ENCODE assay signal across 18 mouse cellular contexts in genomic region chr14:25483285-25483684, GRCm38 (mm10). TPM values are rescaled to one million over a fixed set of nuclear protein-coding genes. Genes with fewer than 3 reads are reported as not detected.
A peak's percentile ranks its signal among the peaks of the same experiment; 100 is the strongest.
DNase-seq lines count a peak whose midpoint lies in the region; ATAC-seq and TF ChIP-seq lines count a peak whose summit lies in the region.
"Had no signal": no experiment of that assay in that cellular context is flagged by ENCODE, and none has a peak within 500 bp of the region (broad histone marks: within the 10 kb centered on the region; RNA-seq: fewer than 3 reads in every experiment).

No protein-coding gene starts in this region.

- no peaks in the 10 kb centered on the region for H3K27me3 ChIP-seq in heart, embryonic 12.5 days (replicated peaks)
- no peaks in the 10 kb centered on the region for H3K27me3 ChIP-seq in kidney, postnatal 0 days (ENCODE audit: insufficient read depth, low read length)
- no peaks in the 10 kb centered on the region for H3K27me3 ChIP-seq in liver, embryonic 13.5 days
- H3K27me3 ChIP-seq: embryonic facial prominence, embryonic 15.5 days; forebrain, embryonic 15.5 days; stomach, embryonic 15.5 days had no signal

- H3K36me3 ChIP-seq in heart, embryonic 12.5 days = peaks cover 1% of the 10 kb centered on the region; the same call in 1 of the 2 replicates
- no peaks in the 10 kb centered on the region for H3K36me3 ChIP-seq in kidney, postnatal 0 days (ENCODE audit: insufficient read depth, low read length)
- no peaks in the 10 kb centered on the region for H3K36me3 ChIP-seq in liver, embryonic 13.5 days
- H3K36me3 ChIP-seq: embryonic facial prominence, embryonic 15.5 days; forebrain, embryonic 15.5 days; G1E; stomach, embryonic 15.5 days had no signal

- no peak overlapping the region for H3K4me2 ChIP-seq in heart, embryonic 12.5 days
- H3K4me2 ChIP-seq in kidney, postnatal 0 days (ENCODE audit: low read length) = no peak overlapping the region
- peak overlapping the region; percentile 80 for H3K4me2 ChIP-seq in liver, embryonic 13.5 days
- H3K4me2 ChIP-seq: embryonic facial prominence, embryonic 15.5 days; forebrain, embryonic 15.5 days; midbrain, embryonic 11.5 days; stomach, embryonic 15.5 days had no signal

- peaks cover 99% of the 10 kb centered on the region for H3K4me1 ChIP-seq in heart, embryonic 12.5 days (replicated peaks)
- H3K4me1 ChIP-seq in kidney, postnatal 0 days (replicated peaks; ENCODE audit: insufficient read depth, low read length) = peaks cover 76% of the 10 kb centered on the region
- H3K4me1 ChIP-seq in liver, embryonic 13.5 days (replicated peaks) = peaks cover 100% of the 10 kb centered on the region

- DNase-seq in heart, adult 9 months (ENCODE audit: low spot score in 2 of 2) = no peak
- DNase-seq in kidney, postnatal 0 days (ENCODE audit: low spot score) = no peak
- no peak for DNase-seq in kidney, postnatal 10 days
- peak; percentile 38 to 49 for DNase-seq in B cell, adult 2 months
- no peak for DNase-seq in liver, embryonic 13.5 days
- no peak for DNase-seq in urinary bladder, postnatal 36 days (ENCODE audit: low spot score in 2 of 2)
- no peak for DNase-seq in right cerebral cortex, adult 2 months (ENCODE audit: low spot score in 2 of 2)
- DNase-seq: cerebellum, adult 2 months; heart, postnatal 14 days; kidney, adult 8-10 months; lung, postnatal 14 days; right cerebral cortex, postnatal 25 days had no signal

- no peak overlapping the region for H3K4me3 ChIP-seq in heart, embryonic 12.5 days
- no peak overlapping the region for H3K4me3 ChIP-seq in kidney, postnatal 0 days (replicated peaks; ENCODE audit: low read depth, low read length)
- H3K4me3 ChIP-seq in liver, embryonic 13.5 days (replicated peaks) = peak overlapping the region; percentile 13
- H3K4me3 ChIP-seq: embryonic facial prominence, embryonic 15.5 days; forebrain, embryonic 15.5 days; stomach, embryonic 15.5 days had no signal

- 75% methylated on average over 2 of the region's 2 CpGs for WGBS in heart, embryonic 12.5 days
- WGBS in kidney, postnatal 0 days = 78% methylated on average over 2 of the region's 2 CpGs
- 62% methylated on average over 2 of the region's 2 CpGs for WGBS in liver, embryonic 13.5 days (ENCODE audit: insufficient replicate concordance)

- H3K9me3 ChIP-seq in heart, embryonic 12.5 days (replicated peaks) = no peaks in the 10 kb centered on the region
- H3K9me3 ChIP-seq in kidney, postnatal 0 days (replicated peaks; ENCODE audit: low read length) = no peaks in the 10 kb centered on the region
- no peaks in the 10 kb centered on the region for H3K9me3 ChIP-seq in liver, embryonic 13.5 days (replicated peaks)
- H3K9me3 ChIP-seq: embryonic facial prominence, embryonic 15.5 days; forebrain, embryonic 15.5 days; stomach, embryonic 15.5 days had no signal

- peak overlapping the region; percentile 61 for H3K27ac ChIP-seq in heart, embryonic 12.5 days (ENCODE audit: poor library complexity, severe bottlenecking)
- H3K27ac ChIP-seq in kidney, postnatal 0 days = peak overlapping the region; percentile 54; the same call in 1 of the 2 replicates
- peak overlapping the region; percentile 65 for H3K27ac ChIP-seq in liver, embryonic 13.5 days
- H3K27ac ChIP-seq: embryonic facial prominence, embryonic 15.5 days; forebrain, embryonic 15.5 days had no signal

- ATAC-seq in heart, embryonic 12.5 days (ENCODE audit: insufficient number of reproducible peaks, low FRiP score) = no peak
- no peak for ATAC-seq in kidney, postnatal 0 days (replicated peaks; ENCODE audit: low FRiP score, low read depth)
- no peak for ATAC-seq in liver, embryonic 13.5 days (ENCODE audit: low read depth)
- ATAC-seq: forebrain, embryonic 15.5 days had no signal

- H3K9ac ChIP-seq in heart, embryonic 12.5 days = no peak overlapping the region
- no peak overlapping the region for H3K9ac ChIP-seq in kidney, postnatal 0 days (ENCODE audit: low read depth, low read length)
- peak overlapping the region; percentile 18 for H3K9ac ChIP-seq in liver, embryonic 13.5 days
- H3K9ac ChIP-seq: embryonic facial prominence, embryonic 15.5 days; forebrain, embryonic 15.5 days; stomach, embryonic 15.5 days had no signal

- no peak for TF ChIP-seq CTCF in kidney, postnatal 0 days (IDR thresholded peaks at IDR 0.05; ENCODE audit: low read depth)

RNA-seq across cellular contexts. Expression of gene Zmiz1, which starts 24.3 kb away (rescaled TPM):
- polyA plus RNA-seq in heart, embryonic 12.5 days (2016; fragmentation: Nextera tagmentation; extraction: Ambion mirVana) = 34.2 and 41.4 TPM in 2 replicates
- polyA plus RNA-seq in kidney, postnatal 0 days (2015; fragmentation: Nextera tagmentation; extraction: Ambion mirVana) = 25.0 and 26.6 TPM in 2 replicates
- 4.5 TPM in 2 replicates for polyA plus RNA-seq in liver, embryonic 13.5 days (2015; fragmentation: Nextera tagmentation; extraction: Ambion mirVana)

Comparison
In these comparisons a context has a peak if more than half of its experiments do, and no peak if none do; other contexts are left out.
1. DNase-seq: peak in B cell, adult 2 months (2 of 2); none in heart, adult 9 months (0 of 2), kidney, postnatal 0 days (single experiment), kidney, postnatal 10 days (single experiment), liver, embryonic 13.5 days (single experiment), urinary bladder, postnatal 36 days (0 of 2) and right cerebral cortex, adult 2 months (0 of 2).
2. Peak in every context shown above with its lines, with median percentiles within 50 percentile points of each other: H3K27ac ChIP-seq.